ENCODE assay signal across 27 mouse cellular contexts in the genomic region with DNA sequence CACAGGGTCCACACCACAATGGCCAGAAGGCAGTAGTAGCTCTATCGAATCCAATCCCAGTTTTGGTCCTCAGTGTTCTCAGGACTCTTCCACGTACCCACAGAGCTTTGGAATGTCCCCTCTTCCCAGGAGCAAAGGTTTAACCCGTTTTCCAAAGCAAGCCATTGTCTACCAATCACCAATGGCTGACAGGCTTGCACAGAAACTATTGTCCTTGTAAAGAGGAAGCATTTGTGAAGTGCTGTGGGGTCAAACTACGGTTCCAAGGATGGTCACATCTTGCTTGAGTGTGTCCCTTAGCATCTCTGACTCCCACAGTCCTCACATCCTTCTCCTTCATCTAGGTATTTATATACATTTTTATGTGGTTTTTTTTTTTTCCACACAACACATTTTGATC.
DNase-seq lines count a peak whose midpoint lies in the region; ATAC-seq lines count a peak whose summit lies in the region.
"Had no signal": no experiment of that assay in that cellular context is flagged by ENCODE, and none has a peak within 500 bp of the region (broad histone marks: within the 10 kb centered on the region; RNA-seq: fewer than 3 reads in every experiment).

No protein-coding gene starts in this region.

- peaks cover 32% of the 10 kb centered on the region for H3K4me1 ChIP-seq in hindbrain, embryonic 10.5 days (replicated peaks)
- 0 out of 2 replicates have a peak, but pooled peaks cover 4% of the 10 kb centered on the region for H3K4me1 ChIP-seq in hindbrain, embryonic 14.5 days (replicated peaks; ENCODE audit: control insufficient read depth, insufficient read depth, low read length)
- peaks cover 16% of the 10 kb centered on the region for H3K4me1 ChIP-seq in midbrain, embryonic 11.5 days (ENCODE audit: control insufficient read depth, insufficient read depth, low read length)
- H3K4me1 ChIP-seq in midbrain, embryonic 14.5 days (ENCODE audit: control insufficient read depth, insufficient read depth, low read length), result peaks cover 12% of the 10 kb centered on the region

- H3K27me3 ChIP-seq in hindbrain, embryonic 10.5 days (ENCODE audit: insufficient read depth, poor library complexity, severe bottlenecking), result peaks cover 3% of the 10 kb centered on the region
- H3K27me3 ChIP-seq in hindbrain, embryonic 14.5 days (ENCODE audit: control insufficient read depth, insufficient read depth, low read length), result no peaks in the 10 kb centered on the region
- no peaks in the 10 kb centered on the region for H3K27me3 ChIP-seq in midbrain, embryonic 11.5 days (ENCODE audit: control insufficient read depth, insufficient read depth, low read length)
- no peaks in the 10 kb centered on the region for H3K27me3 ChIP-seq in midbrain, embryonic 14.5 days (ENCODE audit: control insufficient read depth, insufficient read depth, low read length)
- H3K27me3 ChIP-seq: CH12.LX had no signal

- H3K4me2 ChIP-seq in hindbrain, embryonic 14.5 days (replicated peaks), result no peak overlapping the region
- H3K4me2 ChIP-seq in midbrain, embryonic 11.5 days, result no peak overlapping the region
- no peak overlapping the region for H3K4me2 ChIP-seq in midbrain, embryonic 14.5 days (ENCODE audit: low read length)

- H3K9ac ChIP-seq in hindbrain, embryonic 14.5 days, result no peak overlapping the region
- no peak overlapping the region for H3K9ac ChIP-seq in midbrain, embryonic 11.5 days (ENCODE audit: low read length)
- no peak overlapping the region for H3K9ac ChIP-seq in midbrain, embryonic 14.5 days (replicated peaks; ENCODE audit: low read length)
- H3K9ac ChIP-seq: forebrain, embryonic 12.5 days had no signal

- no peak overlapping the region for H3K4me3 ChIP-seq in hindbrain, embryonic 10.5 days
- no peak overlapping the region for H3K4me3 ChIP-seq in hindbrain, embryonic 14.5 days (replicated peaks; ENCODE audit: low read length)
- H3K4me3 ChIP-seq in midbrain, embryonic 11.5 days (ENCODE audit: low read depth, low read length), result no peak overlapping the region
- no peak overlapping the region for H3K4me3 ChIP-seq in midbrain, embryonic 14.5 days (replicated peaks; ENCODE audit: low read depth, low read length)
- H3K4me3 ChIP-seq: forebrain, embryonic 12.5 days; heart, adult 2 months; hindbrain, embryonic 13.5 days had no signal

- H3K27ac ChIP-seq in hindbrain, embryonic 10.5 days, result peak overlapping the region; percentile 85
- H3K27ac ChIP-seq in hindbrain, embryonic 14.5 days, result no peak overlapping the region
- H3K27ac ChIP-seq in midbrain, embryonic 11.5 days (ENCODE audit: low read depth, low read length), result no peak overlapping the region
- no peak overlapping the region for H3K27ac ChIP-seq in midbrain, embryonic 14.5 days (replicated peaks; ENCODE audit: low read depth, low read length)
- H3K27ac ChIP-seq: forebrain, embryonic 12.5 days; heart, adult 2 months; heart, embryonic 10.5 days; heart, embryonic 13.5 days had no signal

- peak; percentile 29 for DNase-seq in hindbrain, embryonic 10.5 days (ENCODE audit: low spot score)
- DNase-seq in hindbrain, embryonic 14.5 days (ENCODE audit: low spot score), result no peak
- peak; percentile 91 for DNase-seq in midbrain, embryonic 11.5 days (ENCODE audit: low spot score, missing footprints)
- no peak for DNase-seq in midbrain, embryonic 14.5 days
- DNase-seq in embryo, embryonic 10 days (ENCODE audit: low spot score), result peak; percentile 58
- peak; percentile 24 for DNase-seq in embryo, embryonic 9.5 days (ENCODE audit: extremely low spot score)
- no peak for DNase-seq in right cerebral cortex, adult 18-20 months
- DNase-seq: adrenal gland, adult 2 months; adrenal gland, postnatal 14 days; B cell, adult 2 months; cerebellum, adult 11 months; cerebellum, adult 8-10 months; cerebellum, postnatal 36 days; gastrocnemius, postnatal 10 days; gastrocnemius, postnatal 36 days; heart, adult 2 months; heart, postnatal 14 days; heart, postnatal 4 days had no signal

- H3K36me3 ChIP-seq in hindbrain, embryonic 10.5 days, result no peaks in the 10 kb centered on the region
- H3K36me3 ChIP-seq in hindbrain, embryonic 14.5 days (replicated peaks; ENCODE audit: control insufficient read depth, insufficient read depth), result no peaks in the 10 kb centered on the region
- no peaks in the 10 kb centered on the region for H3K36me3 ChIP-seq in midbrain, embryonic 11.5 days (ENCODE audit: control insufficient read depth, insufficient read depth, low read length)
- H3K36me3 ChIP-seq in midbrain, embryonic 14.5 days (ENCODE audit: control insufficient read depth, insufficient read depth, low read length), result no peaks in the 10 kb centered on the region
- H3K36me3 ChIP-seq: forebrain, embryonic 12.5 days; G1E; heart, embryonic 10.5 days; heart, embryonic 13.5 days; hindbrain, embryonic 13.5 days had no signal

- WGBS in hindbrain, embryonic 10.5 days, result 22% methylated on average over 4 of the region's 4 CpGs
- 9% methylated on average over 4 of the region's 4 CpGs for WGBS in hindbrain, embryonic 14.5 days
- WGBS in midbrain, embryonic 11.5 days, result 16% methylated on average over 4 of the region's 4 CpGs
- WGBS in midbrain, embryonic 14.5 days, result 6% methylated on average over 4 of the region's 4 CpGs

- no peaks in the 10 kb centered on the region for H3K9me3 ChIP-seq in hindbrain, embryonic 10.5 days
- H3K9me3 ChIP-seq in hindbrain, embryonic 14.5 days (ENCODE audit: control insufficient read depth, low read length), result no peaks in the 10 kb centered on the region
- H3K9me3 ChIP-seq in midbrain, embryonic 11.5 days (ENCODE audit: control insufficient read depth, low read length), result no peaks in the 10 kb centered on the region
- H3K9me3 ChIP-seq in midbrain, embryonic 14.5 days (ENCODE audit: control insufficient read depth, low read length), result no peaks in the 10 kb centered on the region
- H3K9me3 ChIP-seq: forebrain, embryonic 12.5 days; heart, embryonic 10.5 days; heart, embryonic 13.5 days; hindbrain, embryonic 13.5 days had no signal

- ATAC-seq in hindbrain, embryonic 14.5 days (ENCODE audit: low FRiP score), result no peak
- ATAC-seq in midbrain, embryonic 11.5 days (ENCODE audit: low FRiP score), result no peak
- no peak for ATAC-seq in midbrain, embryonic 14.5 days (ENCODE audit: low FRiP score, low TSS enrichment)
- ATAC-seq: forebrain, embryonic 16.5 days; intestine, postnatal 0 days; Patski had no signal

Comparison
In these comparisons a context has a peak if more than half of its experiments do, and no peak if none do; other contexts are left out.
1. DNase-seq: peak in hindbrain, embryonic 10.5 days (single experiment), midbrain, embryonic 11.5 days (single experiment), embryo, embryonic 10 days (single experiment) and embryo, embryonic 9.5 days (single experiment); none in hindbrain, embryonic 14.5 days (single experiment), midbrain, embryonic 14.5 days (single experiment) and right cerebral cortex, adult 18-20 months (single experiment).